Comparison of ENCODE assay signal across 17 mouse cellular contexts in genomic region chr11:46313851-46314250, GRCm38 (mm10). TPM values are rescaled to one million over a fixed set of nuclear protein-coding genes. Genes with fewer than 3 reads are reported as not detected.
DNase-seq lines count a peak whose midpoint lies in the region; ATAC-seq and TF ChIP-seq lines count a peak whose summit lies in the region.
"Had no signal": no experiment of that assay in that cellular context is flagged by ENCODE, and none has a peak within 500 bp of the region (broad histone marks: within the 10 kb centered on the region; RNA-seq: fewer than 3 reads in every experiment).

No protein-coding gene starts in this region.

- H3K4me2 ChIP-seq in lung, postnatal 0 days (replicated peaks; ENCODE audit: low read depth, low read length) = no peak overlapping the region
- H3K4me2 ChIP-seq: liver, embryonic 15.5 days; neural tube, embryonic 12.5 days had no signal

- 62% methylated on average over 6 of the region's 6 CpGs for WGBS in lung, postnatal 0 days

- no peak overlapping the region for H3K9ac ChIP-seq in lung, postnatal 0 days (replicated peaks; ENCODE audit: low read depth)
- H3K9ac ChIP-seq: liver, embryonic 15.5 days; neural tube, embryonic 12.5 days had no signal

- H3K4me3 ChIP-seq in lung, postnatal 0 days (ENCODE audit: low read depth, low read length) = no peak overlapping the region
- H3K4me3 ChIP-seq: heart, adult 2 months; liver, embryonic 15.5 days; neural tube, embryonic 12.5 days had no signal

- no peaks in the 10 kb centered on the region for H3K27me3 ChIP-seq in lung, postnatal 0 days (replicated peaks; ENCODE audit: insufficient read depth, low read length)
- H3K27me3 ChIP-seq: neural tube, embryonic 12.5 days had no signal

- H3K36me3 ChIP-seq in lung, postnatal 0 days (ENCODE audit: insufficient read depth, low read length) = no peaks in the 10 kb centered on the region
- H3K36me3 ChIP-seq: G1E; liver, embryonic 15.5 days; neural tube, embryonic 12.5 days had no signal

- no peak for TF ChIP-seq EP300 in lung, postnatal 0 days (IDR thresholded peaks at IDR 0.05)

- DNase-seq in lung, postnatal 0 days (ENCODE audit: low spot score) = peak; percentile 16
- no peak for DNase-seq in lung, postnatal 4 days
- DNase-seq in NIH3T3 (ENCODE audit: low read depth) = peak; percentile 9
- DNase-seq in urinary bladder, postnatal 25 days (ENCODE audit: low spot score) = no peak
- DNase-seq in urinary bladder, postnatal 4 days (ENCODE audit: low spot score in 2 of 2) = no peak
- DNase-seq: adrenal gland, adult 8-10 months; cerebellum, adult 11-12 months; heart, adult 2 months; heart, postnatal 36 days; thymus, postnatal 25 days had no signal

- ATAC-seq in lung, postnatal 0 days = no peak
- ATAC-seq in hematopoietic stem cell, adult 5-6 weeks (replicated peaks in 1 of 2; ENCODE audit: insufficient read depth in 1 of 2, low FRiP score in 2 of 2, low TSS enrichment in 1 of 2, low read depth in 1 of 2, poor library complexity in 2 of 2, severe bottlenecking in 2 of 2) = peak; percentile 4 to 12; a peak in 1 of 4 replicates
- peak; percentile 51; the same call in 1 of the 2 replicates for ATAC-seq in neutrophil, adult 5-6 weeks (ENCODE audit: extremely low read depth, insufficient number of reproducible peaks, low FRiP score, poor library complexity, severe bottlenecking)
- no peak for ATAC-seq in cerebellum, adult (ENCODE audit: insufficient number of reproducible peaks, low FRiP score, low TSS enrichment)

- H3K4me1 ChIP-seq in lung, postnatal 0 days (ENCODE audit: insufficient read depth, low read depth, low read length) = 0 out of 2 replicates have a peak, but pooled peaks cover 7% of the 10 kb centered on the region

- no peaks in the 10 kb centered on the region for H3K9me3 ChIP-seq in lung, postnatal 0 days (ENCODE audit: low read length)
- H3K9me3 ChIP-seq: G1E; liver, embryonic 15.5 days; neural tube, embryonic 12.5 days had no signal

- no peak for TF ChIP-seq CTCF in lung, postnatal 0 days (IDR thresholded peaks at IDR 0.05)

- H3K27ac ChIP-seq in lung, postnatal 0 days (ENCODE audit: low read length) = no peak overlapping the region
- H3K27ac ChIP-seq: heart, adult 2 months; kidney, postnatal 0 days; neural tube, embryonic 12.5 days had no signal

RNA-seq across cellular contexts. Expression of gene Cyfip2, which starts 1.2 kb away (rescaled TPM):
- 3.4 and 4.2 TPM in 2 replicates for polyA plus RNA-seq in lung, postnatal 0 days (2015; fragmentation: Nextera tagmentation; extraction: Ambion mirVana)
- 79.8 and 93.2 TPM in 2 replicates for total RNA-seq in hematopoietic stem cell, adult 5-6 weeks (2017)
- 113 and 121 TPM in 2 replicates for total RNA-seq in neutrophil, adult 5-6 weeks (2017)

Comparison
In these comparisons a context has a peak if more than half of its experiments do, and no peak if none do; other contexts are left out.
1. DNase-seq: peak in lung, postnatal 0 days (single experiment) and NIH3T3 (single experiment); none in lung, postnatal 4 days (0 of 2), urinary bladder, postnatal 25 days (single experiment) and urinary bladder, postnatal 4 days (0 of 2).
2. ATAC-seq: peak in hematopoietic stem cell, adult 5-6 weeks (2 of 2) and neutrophil, adult 5-6 weeks (single experiment); none in lung, postnatal 0 days (single experiment) and cerebellum, adult (single experiment).